Mouse (Mus musculus) myocyte (in vitro differentiated cells): Measurements from ENCODE around the gene Scarf2.

Experiments used
- CEBPB ChIP-seq: IDR thresholded peaks from 2 replicates; pipeline ENCODE4 v1.6.1; 2011; ENCODE audit warnings: mild to moderate bottlenecking, moderate library complexity; ENCODE audit not compliant: poor library complexity, insufficient read depth, severe bottlenecking
- E2F4 ChIP-seq: IDR thresholded peaks from one replicate; pipeline ENCODE4 v1.6.1; 2011; ENCODE audit warnings: mild to moderate bottlenecking, control low read depth, moderate library complexity; ENCODE audit not compliant: insufficient read depth
- MAX ChIP-seq: IDR thresholded peaks from one replicate; pipeline ENCODE4 v1.6.1; 2011; ENCODE audit warnings: low read depth, mild to moderate bottlenecking, control low read depth
- MYOD1 ChIP-seq, 3 experiments: IDR thresholded peaks; one replicate each; pipeline ENCODE4 v1.6.1; 2011; ENCODE audit warnings: control low read depth in 2 of 3, low read depth in 2 of 3, mild to moderate bottlenecking in 2 of 3, moderate library complexity in 1 of 3; ENCODE audit not compliant: insufficient read length in 2 of 3, control insufficient read depth in 1 of 3
- MYOG ChIP-seq, 3 experiments: IDR thresholded peaks; one replicate each; pipeline ENCODE4 v1.6.1; 2011; ENCODE audit warnings: control low read depth in 2 of 3, low read depth in 2 of 3, mild to moderate bottlenecking in 2 of 3; ENCODE audit not compliant: insufficient read length in 2 of 3, control insufficient read depth in 1 of 3, insufficient read depth in 1 of 3
- POLR2A ChIP-seq: IDR thresholded peaks from one replicate; pipeline ENCODE4 v1.6.1; 2011; ENCODE audit warnings: low read depth, mild to moderate bottlenecking, control low read depth, moderate library complexity; ENCODE audit not compliant: insufficient read length
- POLR2AphosphoS2 ChIP-seq: IDR thresholded peaks from one replicate; pipeline ENCODE4 v1.6.1; 2011; ENCODE audit warnings: low read depth, control low read depth; ENCODE audit not compliant: insufficient read length
- TCF12 ChIP-seq: IDR thresholded peaks from one replicate; pipeline ENCODE4 v1.6.1; 2011; ENCODE audit warnings: mild to moderate bottlenecking, control low read depth; ENCODE audit not compliant: poor library complexity, insufficient read depth, severe bottlenecking
- TCF3 ChIP-seq: IDR thresholded peaks from one replicate; pipeline ENCODE4 v1.6.1; 2011; ENCODE audit warnings: low read depth, control low read depth; ENCODE audit not compliant: insufficient read length
- USF1 ChIP-seq: IDR thresholded peaks from one replicate; pipeline ENCODE4 v1.6.1; 2011; ENCODE audit warnings: low read depth, mild to moderate bottlenecking, control low read depth, moderate library complexity

GRCm38 (mm10) chr16:17796519-17796918, 563 bp upstream of the Scarf2 start:
- no peak for TF ChIP-seq MYOD1 (IDR thresholded peaks at IDR 0.05; ENCODE audit: control insufficient read depth in 1 of 3, insufficient read length in 2 of 3, low read depth in 2 of 3)
- no peak for TF ChIP-seq POLR2AphosphoS2
- no peak for TF ChIP-seq E2F4
- TF ChIP-seq USF1: no peak
- no peak for TF ChIP-seq MYOG (IDR thresholded peaks at IDR 0.05; ENCODE audit: control insufficient read depth in 1 of 3, insufficient read depth in 1 of 3, insufficient read length in 2 of 3, low read depth in 2 of 3)
- TF ChIP-seq POLR2A: no peak
- no peak for TF ChIP-seq CEBPB
- no peak for TF ChIP-seq MAX
- TF ChIP-seq TCF3: no peak
- no peak for TF ChIP-seq TCF12
